Mouse (Mus musculus): Measurements from ENCODE around the gene Tmem14c. TPM values are rescaled to one million over a fixed set of nuclear protein-coding genes. Genes with fewer than 3 reads are reported as not detected.

The Tmem14c gene
- polyA plus RNA-seq, 1 experiment: 201 TPM

GRCm38 (mm10) chr13:41008946-41009345 is 7.1 kb upstream of the Tmem14c start:
- Histone ChIP-seq H3K79me2 (ENCODE audit: control insufficient read depth, insufficient read depth) (peaks cover 20% of the 10 kb centered on the region), H3K4me3 (no peak overlapping the region), H3ac (ENCODE audit: control insufficient read depth, insufficient read length) (no peak overlapping the region), H3K27me3 (ENCODE audit: control insufficient read depth, insufficient read depth, insufficient read length) (no peaks in the 10 kb centered on the region), H3K36me3 (ENCODE audit: control insufficient read depth, insufficient read depth) (peaks cover 70% of the 10 kb centered on the region), H3K4me2 (ENCODE audit: low read depth) (no peak overlapping the region)
- TF ChIP-seq E2F4 (IDR thresholded peaks at IDR 0.05; ENCODE audit: insufficient read depth) (no peak), POLR2AphosphoS2 (IDR thresholded peaks at IDR 0.05; ENCODE audit: insufficient read length, low read depth) (no peak), REST (IDR thresholded peaks at IDR 0.05; ENCODE audit: insufficient read depth, insufficient read length) (no peak), USF1 (IDR thresholded peaks at IDR 0.05; ENCODE audit: low read depth) (no peak), TCF3 (IDR thresholded peaks at IDR 0.05; ENCODE audit: insufficient read length, low read depth) (no peak), MAX (IDR thresholded peaks at IDR 0.05; ENCODE audit: low read depth) (no peak), TCF12 (IDR thresholded peaks at IDR 0.05; ENCODE audit: insufficient read depth, poor library complexity, severe bottlenecking) (no peak), POLR2A (IDR thresholded peaks at IDR 0.05; ENCODE audit: insufficient read length, low read depth) (no peak), CEBPB (IDR thresholded peaks at IDR 0.05; ENCODE audit: insufficient read depth, poor library complexity, severe bottlenecking) (no peak), SRF (IDR thresholded peaks at IDR 0.05; ENCODE audit: control insufficient read depth, insufficient read length, low read depth) (no peak), MYOD1 (IDR thresholded peaks at IDR 0.05; ENCODE audit: control insufficient read depth in 1 of 3, insufficient read length in 2 of 3, low read depth in 2 of 3) (no peak), MYOG (IDR thresholded peaks at IDR 0.05; ENCODE audit: control insufficient read depth in 1 of 3, insufficient read depth in 1 of 3, insufficient read length in 2 of 3, low read depth in 2 of 3) (no peak)

GRCm38 (mm10) chr13:41016797-41017405 is 809 bp downstream of the Tmem14c start:
- Histone ChIP-seq H3K36me3 (ENCODE audit: control insufficient read depth, insufficient read depth) (peaks cover 12% of the 10 kb centered on the region), H3K79me2 (ENCODE audit: control insufficient read depth, insufficient read depth) (peaks cover 11% of the 10 kb centered on the region), H3K4me2 (ENCODE audit: low read depth) (peak overlapping the region; percentile 66), H3ac (ENCODE audit: control insufficient read depth, insufficient read length) (peak overlapping the region; percentile 45), H3K4me3 (peak overlapping the region; percentile 54), H3K27me3 (ENCODE audit: control insufficient read depth, insufficient read depth, insufficient read length) (no peaks in the 10 kb centered on the region)
- TF ChIP-seq MAX (IDR thresholded peaks at IDR 0.05; ENCODE audit: low read depth) (no peak), CEBPB (IDR thresholded peaks at IDR 0.05; ENCODE audit: insufficient read depth, poor library complexity, severe bottlenecking) (no peak), REST (IDR thresholded peaks at IDR 0.05; ENCODE audit: insufficient read depth, insufficient read length) (no peak), TCF3 (IDR thresholded peaks at IDR 0.05; ENCODE audit: insufficient read length, low read depth) (no peak), POLR2A (IDR thresholded peaks at IDR 0.05; ENCODE audit: insufficient read length, low read depth) (no peak), USF1 (IDR thresholded peaks at IDR 0.05; ENCODE audit: low read depth) (no peak), E2F4 (IDR thresholded peaks at IDR 0.05; ENCODE audit: insufficient read depth) (no peak), MYOD1 (IDR thresholded peaks at IDR 0.05; ENCODE audit: control insufficient read depth in 1 of 3, insufficient read length in 2 of 3, low read depth in 2 of 3) (no peak), TCF12 (IDR thresholded peaks at IDR 0.05; ENCODE audit: insufficient read depth, poor library complexity, severe bottlenecking) (no peak), POLR2AphosphoS2 (IDR thresholded peaks at IDR 0.05; ENCODE audit: insufficient read length, low read depth) (no peak), MYOG (IDR thresholded peaks at IDR 0.05; ENCODE audit: control insufficient read depth in 1 of 3, insufficient read depth in 1 of 3, insufficient read length in 2 of 3, low read depth in 2 of 3) (no peak), SRF (IDR thresholded peaks at IDR 0.05; ENCODE audit: control insufficient read depth, insufficient read length, low read depth) (no peak)

GRCm38 (mm10) chr13:41017832-41018231 is 1.7 kb downstream of the Tmem14c start:
- Histone ChIP-seq H3K4me3 (peak overlapping the region; percentile 54), H3K79me2 (ENCODE audit: control insufficient read depth, insufficient read depth) (peaks cover 11% of the 10 kb centered on the region), H3K4me2 (ENCODE audit: low read depth) (peak overlapping the region; percentile 66), H3K36me3 (ENCODE audit: control insufficient read depth, insufficient read depth) (peaks cover 5% of the 10 kb centered on the region), H3ac (ENCODE audit: control insufficient read depth, insufficient read length) (no peak overlapping the region), H3K27me3 (ENCODE audit: control insufficient read depth, insufficient read depth, insufficient read length) (no peaks in the 10 kb centered on the region)
- TF ChIP-seq POLR2AphosphoS2 (IDR thresholded peaks at IDR 0.05; ENCODE audit: insufficient read length, low read depth) (no peak), USF1 (IDR thresholded peaks at IDR 0.05; ENCODE audit: low read depth) (no peak), MAX (IDR thresholded peaks at IDR 0.05; ENCODE audit: low read depth) (no peak), MYOD1 (IDR thresholded peaks at IDR 0.05; ENCODE audit: control insufficient read depth in 1 of 3, insufficient read length in 2 of 3, low read depth in 2 of 3) (no peak)

- H3ac ChIP-seq (ENCODE audit: control insufficient read depth, insufficient read length): no peak overlapping the region
- no peaks in the 10 kb centered on the region for H3K27me3 ChIP-seq (ENCODE audit: control insufficient read depth, insufficient read depth, insufficient read length)
- TF ChIP-seq POLR2A (IDR thresholded peaks at IDR 0.05; ENCODE audit: insufficient read length, low read depth) (no peak), MAX (IDR thresholded peaks at IDR 0.05; ENCODE audit: low read depth) (no peak), CEBPB (IDR thresholded peaks at IDR 0.05; ENCODE audit: insufficient read depth, poor library complexity, severe bottlenecking) (no peak), E2F4 (IDR thresholded peaks at IDR 0.05; ENCODE audit: insufficient read depth) (no peak), TCF12 (IDR thresholded peaks at IDR 0.05; ENCODE audit: insufficient read depth, poor library complexity, severe bottlenecking) (no peak), REST (IDR thresholded peaks at IDR 0.05; ENCODE audit: insufficient read depth, insufficient read length) (no peak), POLR2AphosphoS2 (IDR thresholded peaks at IDR 0.05; ENCODE audit: insufficient read length, low read depth) (no peak), MYOD1 (IDR thresholded peaks at IDR 0.05; ENCODE audit: control insufficient read depth in 1 of 3, insufficient read length in 2 of 3, low read depth in 2 of 3) (no peak), USF1 (IDR thresholded peaks at IDR 0.05; ENCODE audit: low read depth) (no peak), SRF (IDR thresholded peaks at IDR 0.05; ENCODE audit: control insufficient read depth, insufficient read length, low read depth) (no peak), MYOG (IDR thresholded peaks at IDR 0.05; ENCODE audit: control insufficient read depth in 1 of 3, insufficient read depth in 1 of 3, insufficient read length in 2 of 3, low read depth in 2 of 3) (no peak), TCF3 (IDR thresholded peaks at IDR 0.05; ENCODE audit: insufficient read length, low read depth) (no peak)
- peaks cover 11% of the 10 kb centered on the region for H3K79me2 ChIP-seq (ENCODE audit: control insufficient read depth, insufficient read depth)
- no peak overlapping the region for H3K4me2 ChIP-seq (ENCODE audit: low read depth)
- H3K36me3 ChIP-seq (ENCODE audit: control insufficient read depth, insufficient read depth): peaks cover 5% of the 10 kb centered on the region
- no peak overlapping the region for H3K4me3 ChIP-seq
Measured at GRCm38 (mm10) chr13:41018236-41018635, 2.1 kb downstream of the Tmem14c start.

Data from myocyte (in vitro differentiated cells).